26 mouse cellular contexts compared by ENCODE assay signal in the genomic region with DNA sequence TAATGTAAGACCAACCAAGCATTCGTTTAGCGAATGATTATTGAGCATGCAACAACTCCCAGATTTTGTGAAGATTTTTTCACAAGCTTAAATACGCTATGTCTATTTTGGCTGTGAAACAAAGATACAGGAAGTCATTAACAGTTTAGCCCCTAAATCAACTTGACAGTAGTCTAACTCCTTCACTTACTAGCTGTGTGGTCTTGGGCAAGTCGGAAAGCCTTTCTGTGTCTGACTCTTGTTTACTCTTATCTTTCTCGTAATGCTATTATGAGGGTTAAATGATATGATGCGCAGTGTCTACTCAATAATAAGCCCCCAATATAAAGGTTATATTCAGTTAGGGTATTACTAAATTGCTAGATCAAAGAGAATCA. TPM values are rescaled to one million over a fixed set of nuclear protein-coding genes. Genes with fewer than 3 reads are reported as not detected.
DNase-seq lines count a peak whose midpoint lies in the region; ATAC-seq and TF ChIP-seq lines count a peak whose summit lies in the region.
"Had no signal": no experiment of that assay in that cellular context is flagged by ENCODE, and none has a peak within 500 bp of the region (broad histone marks: within the 10 kb centered on the region; RNA-seq: fewer than 3 reads in every experiment).

No protein-coding gene starts in this region.

- H3K27me3 ChIP-seq in intestine, embryonic 14.5 days (replicated peaks; ENCODE audit: control insufficient read depth, insufficient read depth, low read length): no peaks in the 10 kb centered on the region
- no peaks in the 10 kb centered on the region for H3K27me3 ChIP-seq in intestine, embryonic 16.5 days (replicated peaks; ENCODE audit: control insufficient read depth, insufficient read depth, low read length)
- no peaks in the 10 kb centered on the region for H3K27me3 ChIP-seq in ES-Bruce4 (ENCODE audit: control insufficient read depth, insufficient read depth, low read length, poor library complexity, severe bottlenecking)
- no peaks in the 10 kb centered on the region for H3K27me3 ChIP-seq in embryonic facial prominence, embryonic 10.5 days (replicated peaks; ENCODE audit: low read depth, poor library complexity, severe bottlenecking)
- H3K27me3 ChIP-seq: embryonic facial prominence, embryonic 12.5 days; intestine, embryonic 15.5 days; limb, embryonic 15.5 days; liver, embryonic 13.5 days; neural tube, embryonic 13.5 days had no signal

- no peaks in the 10 kb centered on the region for H3K36me3 ChIP-seq in intestine, embryonic 14.5 days (ENCODE audit: control insufficient read depth, insufficient read depth, low read length)
- H3K36me3 ChIP-seq in intestine, embryonic 16.5 days (ENCODE audit: control insufficient read depth, insufficient read depth, low read length): no peaks in the 10 kb centered on the region
- H3K36me3 ChIP-seq in ES-Bruce4 (ENCODE audit: control insufficient read depth, insufficient read depth, low read length, poor library complexity, severe bottlenecking): no peaks in the 10 kb centered on the region
- no peaks in the 10 kb centered on the region for H3K36me3 ChIP-seq in embryonic facial prominence, embryonic 10.5 days (replicated peaks)
- H3K36me3 ChIP-seq: embryonic facial prominence, embryonic 12.5 days; hindbrain, embryonic 10.5 days; intestine, embryonic 15.5 days; limb, embryonic 15.5 days; liver, embryonic 13.5 days; midbrain, embryonic 10.5 days; neural tube, embryonic 13.5 days had no signal

- WGBS in intestine, embryonic 14.5 days: 37% methylated on average over 6 of the region's 6 CpGs
- WGBS in intestine, embryonic 16.5 days: 51% methylated on average over 6 of the region's 6 CpGs
- WGBS in embryonic facial prominence, embryonic 10.5 days: 82% methylated on average over 6 of the region's 6 CpGs

- ATAC-seq in intestine, embryonic 14.5 days (replicated peaks; ENCODE audit: low FRiP score, low TSS enrichment, low read depth): no peak
- ATAC-seq in intestine, embryonic 16.5 days: no peak
- ATAC-seq: hindbrain, embryonic 16.5 days; intestine, embryonic 15.5 days had no signal

- H3K9me3 ChIP-seq in intestine, embryonic 14.5 days (ENCODE audit: control insufficient read depth, low read length): no peaks in the 10 kb centered on the region
- H3K9me3 ChIP-seq in intestine, embryonic 16.5 days (ENCODE audit: control insufficient read depth, low read length): no peaks in the 10 kb centered on the region
- peaks cover 5% of the 10 kb centered on the region; the same call in 1 of the 2 replicates for H3K9me3 ChIP-seq in ES-Bruce4 (replicated peaks; ENCODE audit: control insufficient read depth, insufficient read depth, low read length, poor library complexity, severe bottlenecking)
- H3K9me3 ChIP-seq in embryonic facial prominence, embryonic 10.5 days: no peaks in the 10 kb centered on the region
- H3K9me3 ChIP-seq: embryonic facial prominence, embryonic 12.5 days; intestine, embryonic 15.5 days; limb, embryonic 15.5 days; liver, embryonic 13.5 days had no signal

- H3K27ac ChIP-seq in intestine, embryonic 14.5 days (ENCODE audit: low read depth): 0 out of 2 replicates have a peak overlapping the region, but pooled peaks have one; percentile 3
- no peak overlapping the region for H3K27ac ChIP-seq in intestine, embryonic 16.5 days (ENCODE audit: low read length)
- peak overlapping the region; percentile 72 for H3K27ac ChIP-seq in layer of hippocampus, adult 2 months
- H3K27ac ChIP-seq in ES-Bruce4 (ENCODE audit: insufficient read depth, low read length): 0 out of 2 replicates have a peak overlapping the region, but pooled peaks have one; percentile 1
- 0 out of 2 replicates have a peak overlapping the region, but pooled peaks have one; percentile 52 for H3K27ac ChIP-seq in embryonic facial prominence, embryonic 10.5 days (replicated peaks)
- H3K27ac ChIP-seq: embryonic facial prominence, embryonic 12.5 days; intestine, embryonic 15.5 days; limb, embryonic 15.5 days; liver, embryonic 13.5 days; neural tube, embryonic 13.5 days had no signal

- no peaks in the 10 kb centered on the region for H3K4me1 ChIP-seq in intestine, embryonic 14.5 days (replicated peaks; ENCODE audit: control insufficient read depth, insufficient read depth, low read length)
- no peaks in the 10 kb centered on the region for H3K4me1 ChIP-seq in intestine, embryonic 16.5 days (ENCODE audit: control insufficient read depth, insufficient read depth, low read length)
- no peaks in the 10 kb centered on the region for H3K4me1 ChIP-seq in ES-Bruce4 (ENCODE audit: control insufficient read depth, insufficient read depth, low read length)
- peaks cover 10% of the 10 kb centered on the region for H3K4me1 ChIP-seq in embryonic facial prominence, embryonic 10.5 days
- H3K4me1 ChIP-seq: embryonic facial prominence, embryonic 12.5 days; intestine, embryonic 15.5 days; limb, embryonic 15.5 days; liver, embryonic 13.5 days; neural tube, embryonic 13.5 days had no signal

- no peak for TF ChIP-seq CTCF in layer of hippocampus, adult 2 months (conservative IDR thresholded peaks at IDR 0.05)
- no peak for TF ChIP-seq CTCF in ES-Bruce4 (IDR thresholded peaks at IDR 0.05; ENCODE audit: low read depth, low read length)

- TF ChIP-seq POLR2A in ES-Bruce4 (IDR thresholded peaks at IDR 0.05; ENCODE audit: insufficient read depth, low read length): no peak

- H3K9ac ChIP-seq in intestine, embryonic 14.5 days (ENCODE audit: low read length): no peak overlapping the region
- H3K9ac ChIP-seq in intestine, embryonic 16.5 days (ENCODE audit: low read depth, low read length): no peak overlapping the region
- H3K9ac ChIP-seq in ES-Bruce4 (ENCODE audit: low read depth, poor library complexity, severe bottlenecking): no peak overlapping the region
- H3K9ac ChIP-seq: embryonic facial prominence, embryonic 12.5 days; intestine, embryonic 15.5 days; limb, embryonic 15.5 days; liver, embryonic 13.5 days; neural tube, embryonic 13.5 days had no signal

- no peak overlapping the region for H3K4me3 ChIP-seq in intestine, embryonic 14.5 days (ENCODE audit: low read depth, low read length)
- H3K4me3 ChIP-seq in intestine, embryonic 16.5 days (ENCODE audit: low read length): no peak overlapping the region
- H3K4me3 ChIP-seq in layer of hippocampus, adult 2 months: no peak overlapping the region
- no peak overlapping the region for H3K4me3 ChIP-seq in ES-Bruce4 (ENCODE audit: low read depth, low read length)
- no peak overlapping the region for H3K4me3 ChIP-seq in embryonic facial prominence, embryonic 10.5 days
- H3K4me3 ChIP-seq: embryonic facial prominence, embryonic 12.5 days; hindbrain, embryonic 10.5 days; intestine, embryonic 15.5 days; limb, embryonic 15.5 days; liver, embryonic 13.5 days; midbrain, embryonic 10.5 days; myocyte; neural tube, embryonic 13.5 days had no signal

- no peak for TF ChIP-seq EP300 in ES-Bruce4 (IDR thresholded peaks at IDR 0.05; ENCODE audit: insufficient read depth, low read depth, low read length)

- no peak overlapping the region for H3K4me2 ChIP-seq in intestine, embryonic 14.5 days (ENCODE audit: low read length)
- H3K4me2 ChIP-seq in intestine, embryonic 16.5 days (ENCODE audit: low read depth, low read length): no peak overlapping the region
- H3K4me2 ChIP-seq: embryonic facial prominence, embryonic 12.5 days; intestine, embryonic 15.5 days; limb, embryonic 15.5 days; liver, embryonic 13.5 days; neural tube, embryonic 13.5 days had no signal

- no peak for DNase-seq in intestine, embryonic 14.5 days (ENCODE audit: low spot score)
- DNase-seq in layer of hippocampus, adult 2 months (ENCODE audit: low spot score in 2 of 2): no peak
- no peak for DNase-seq in layer of hippocampus, postnatal 36 days
- DNase-seq in embryonic facial prominence, embryonic 10.5 days (ENCODE audit: low spot score): no peak
- no peak for DNase-seq in heart, adult 11 months
- DNase-seq: adrenal gland, adult 8-10 months; B cell, adult 2 months; cerebellum, adult 2 months; cerebellum, postnatal 14 days; heart, postnatal 14 days; kidney, postnatal 14 days; liver, embryonic 13.5 days; lung, adult 2 months; lung, postnatal 14 days; right cerebral cortex, postnatal 14 days; thymus, postnatal 4 days had no signal

RNA-seq across cellular contexts. Expression of a gene that starts 23.8 kb away (rescaled TPM):
- polyA plus RNA-seq in intestine, embryonic 14.5 days (2014; fragmentation: Nextera tagmentation; extraction: Ambion mirVana): 9.5 and 11.6 TPM in 2 replicates
- polyA plus RNA-seq in intestine, embryonic 16.5 days (2015; fragmentation: Nextera tagmentation; extraction: Ambion mirVana): 3.7 and 4.0 TPM in 2 replicates
- total RNA-seq in layer of hippocampus, adult 2 months (2021): 100 to 1,000 TPM; 388 to 405 TPM
- total RNA-seq in layer of hippocampus, postnatal 36 days (2021): 100 to 1,000 TPM; 377 to 416 TPM
- polyA plus RNA-seq in ES-Bruce4 (2011; ENCODE audit: insufficient read depth, insufficient read length, low read depth, missing spikeins): 21.7 and 25.4 TPM in 2 replicates
- polyA plus RNA-seq in embryonic facial prominence, embryonic 10.5 days (2016; fragmentation: Nextera tagmentation; extraction: Ambion mirVana): 24.2 and 25.7 TPM in 2 replicates
